Mouse (Mus musculus): ENCODE measurements at regions not wholly inside any gene's neighbourhood (a gene's known extent, or its start where the extent isn't known, plus 50 kb on each side); places are given as distances from the start of the nearest gene placed in this dataset.
A peak's percentile ranks its signal among the peaks of the same experiment; 100 is the strongest.
"Not testable (repeated sequence)": the region's sequence is repeated elsewhere in the genome, so short reads cannot be mapped to it uniquely, and the experiment has no call there.

- DNase-seq (ENCODE audit: low read depth, low spot score): no peak
Observed at GRCm38 (mm10) chr10:43671785-43672184, 93.7 kb downstream of the Cd24a start.

GRCm38 (mm10) chr10:43672490-43672889 lies 94.4 kb downstream of the Cd24a start:
- no peak for DNase-seq (ENCODE audit: low read depth, low spot score)

- DNase-seq (ENCODE audit: low read depth, low spot score): no peak
Observed at GRCm38 (mm10) chr10:43674749-43675148, 96.7 kb downstream of the Cd24a start.

GRCm38 (mm10) chr10:43675495-43675894 lies 97.4 kb downstream of the Cd24a start:
- DNase-seq (ENCODE audit: low read depth, low spot score): not testable (repeated sequence)

- no peak for DNase-seq (ENCODE audit: low read depth, low spot score)
Observed at GRCm38 (mm10) chr10:43676289-43676688, 98.2 kb downstream of the Cd24a start.

GRCm38 (mm10) chr10:43684247-43685033 lies 106.4 kb downstream of the Cd24a start:
- DNase-seq (ENCODE audit: low read depth, low spot score): no peak

- peak; percentile 69 for DNase-seq (ENCODE audit: low read depth, low spot score)
Observed at GRCm38 (mm10) chr10:43689161-43689913, 111.3 kb downstream of the Cd24a start.

- no peak for DNase-seq (ENCODE audit: low read depth, low spot score)
Observed at GRCm38 (mm10) chr10:43689914-43690316, 111.8 kb downstream of the Cd24a start.

GRCm38 (mm10) chr10:43693974-43694373 lies 115.9 kb downstream of the Cd24a start:
- DNase-seq (ENCODE audit: low read depth, low spot score): no peak

GRCm38 (mm10) chr10:43694508-43694907 lies 116.4 kb downstream of the Cd24a start:
- DNase-seq (ENCODE audit: low read depth, low spot score): no peak

GRCm38 (mm10) chr10:43695470-43695869 lies 117.4 kb downstream of the Cd24a start:
- no peak for DNase-seq (ENCODE audit: low read depth, low spot score)

- DNase-seq (ENCODE audit: low read depth, low spot score): no peak
Observed at GRCm38 (mm10) chr10:43697917-43698316, 119.8 kb downstream of the Cd24a start.

- no peak for DNase-seq (ENCODE audit: low read depth, low spot score)
Observed at GRCm38 (mm10) chr10:43700371-43701289, 122.5 kb downstream of the Cd24a start.

- no peak for DNase-seq (ENCODE audit: low read depth, low spot score)
Observed at GRCm38 (mm10) chr10:43702895-43703294, 124.8 kb downstream of the Cd24a start.

GRCm38 (mm10) chr10:43706001-43706988 lies 128.2 kb downstream of the Cd24a start:
- peak; percentile 40 for DNase-seq (ENCODE audit: low read depth, low spot score)

- DNase-seq (ENCODE audit: low read depth, low spot score): no peak
Observed at GRCm38 (mm10) chr10:43707011-43707410, 128.9 kb downstream of the Cd24a start.

- DNase-seq (ENCODE audit: low read depth, low spot score): no peak
Observed at GRCm38 (mm10) chr10:43707821-43708373, 129.8 kb downstream of the Cd24a start.

GRCm38 (mm10) chr10:43709278-43710033 lies 131.4 kb downstream of the Cd24a start:
- DNase-seq (ENCODE audit: low read depth, low spot score): no peak

- DNase-seq (ENCODE audit: low read depth, low spot score): no peak
Observed at GRCm38 (mm10) chr10:43710186-43710885, 132.3 kb downstream of the Cd24a start.
